Mouse (Mus musculus): Measurements from ENCODE around the gene Ndufaf3. TPM values are rescaled to one million over a fixed set of nuclear protein-coding genes. Genes with fewer than 3 reads are reported as not detected.
A peak's percentile ranks its signal among the peaks of the same experiment; 100 is the strongest.

The Ndufaf3 gene
- polyA plus RNA-seq, 1 experiment from 2014 or later = 37.7 TPM

DNA sequence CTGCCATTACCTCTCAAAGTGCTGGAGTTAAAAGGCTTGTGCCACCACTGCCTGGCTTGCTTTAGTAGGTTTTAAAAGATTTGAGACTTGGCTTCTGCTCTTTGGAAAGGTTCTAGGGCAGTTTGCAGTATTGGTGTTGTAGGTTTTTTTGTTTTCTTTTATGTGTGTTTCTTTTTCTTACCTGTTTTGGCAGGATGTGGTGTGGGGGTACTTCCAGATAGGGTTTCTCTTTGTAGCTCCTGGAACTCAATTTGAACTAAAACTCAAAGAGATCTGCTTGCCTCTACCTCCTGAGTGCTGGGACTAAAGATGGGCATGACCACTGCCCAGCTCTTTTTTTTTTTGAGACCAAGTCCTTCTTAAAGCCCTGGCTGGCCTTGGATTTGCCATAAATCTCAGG lies 26.4 kb downstream of the Ndufaf3 start:
- Histone ChIP-seq H3K36me3 (peaks cover 59% of the 10 kb centered on the region), H3K4me3 (replicated peaks) (no peak overlapping the region), H3K4me1 (replicated peaks) (no peaks in the 10 kb centered on the region), H3K9me3 (no peaks in the 10 kb centered on the region), H3K4me2 (replicated peaks) (no peak overlapping the region), H3K27ac (no peak overlapping the region), H3K27me3 (replicated peaks) (no peaks in the 10 kb centered on the region), H3K9ac (no peak overlapping the region)
- no peak for ATAC-seq

GRCm38 (mm10) chr9:108531496-108531895 lies 35.7 kb downstream of the Ndufaf3 start:
- Histone ChIP-seq H3K27me3 (replicated peaks) (no peaks in the 10 kb centered on the region), H3K4me2 (replicated peaks) (no peak overlapping the region), H3K36me3 (peaks cover 42% of the 10 kb centered on the region), H3K4me3 (replicated peaks) (no peak overlapping the region), H3K9ac (no peak overlapping the region), H3K27ac (no peak overlapping the region), H3K4me1 (replicated peaks) (no peaks in the 10 kb centered on the region), H3K9me3 (no peaks in the 10 kb centered on the region)
- ATAC-seq = no peak
- 96% methylated on average over 1 of the region's 1 CpGs for WGBS

DNA sequence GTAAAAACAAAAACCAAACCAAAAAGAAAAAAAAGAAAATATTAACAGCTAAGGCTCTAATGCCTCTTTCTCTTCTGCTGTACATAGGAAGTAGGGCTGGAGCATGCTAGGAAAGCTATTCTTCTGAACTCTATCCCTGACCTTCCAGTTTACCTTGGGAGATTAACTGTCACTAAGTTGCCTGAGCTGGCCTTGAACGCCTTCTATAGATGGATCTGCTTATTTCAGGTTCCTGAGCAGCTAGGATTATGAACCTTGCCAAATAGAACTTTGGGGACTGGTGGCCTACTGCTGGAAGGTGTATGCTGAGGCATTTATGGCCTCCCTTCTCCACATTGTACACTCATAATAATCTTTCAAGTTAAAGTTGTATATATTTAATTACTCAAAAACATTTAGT lies 36.3 kb downstream of the Ndufaf3 start:
- Histone ChIP-seq H3K27ac (no peak overlapping the region), H3K4me1 (replicated peaks) (no peaks in the 10 kb centered on the region), H3K9me3 (no peaks in the 10 kb centered on the region), H3K4me2 (replicated peaks) (no peak overlapping the region), H3K4me3 (replicated peaks) (no peak overlapping the region), H3K27me3 (replicated peaks) (no peaks in the 10 kb centered on the region), H3K36me3 (peaks cover 37% of the 10 kb centered on the region), H3K9ac (no peak overlapping the region)
- no peak for ATAC-seq
- WGBS = 77% methylated on average over 1 of the region's 1 CpGs

DNA sequence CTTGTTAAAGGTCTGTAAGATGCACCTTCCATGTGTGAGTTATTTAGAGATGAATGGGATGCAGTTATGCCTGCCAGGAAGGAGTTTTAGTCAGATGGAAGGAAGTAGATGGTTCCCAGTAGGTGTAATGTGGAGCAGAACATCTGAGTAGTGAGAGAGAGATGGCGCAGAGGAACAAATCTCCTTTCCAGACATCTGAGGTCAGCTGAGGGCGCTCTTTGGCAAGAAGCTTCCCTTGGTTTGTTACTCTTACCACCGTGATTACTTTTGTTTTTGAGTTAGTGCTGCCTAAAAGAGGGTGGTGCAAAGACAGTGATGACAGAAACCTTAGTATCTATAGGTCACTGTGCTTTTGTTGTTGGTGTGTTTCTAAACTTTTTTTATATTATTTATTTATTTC lies 41.8 kb downstream of the Ndufaf3 start:
- 73% methylated on average over 3 of the region's 3 CpGs for WGBS
- H3K27me3 ChIP-seq (replicated peaks) = no peaks in the 10 kb centered on the region
- no peak overlapping the region for H3K4me3 ChIP-seq (replicated peaks)
- H3K9me3 ChIP-seq = no peaks in the 10 kb centered on the region
- no peak overlapping the region for H3K9ac ChIP-seq
- H3K4me1 ChIP-seq (replicated peaks) = no peaks in the 10 kb centered on the region
- no peak overlapping the region for H3K4me2 ChIP-seq (replicated peaks)
- H3K36me3 ChIP-seq = peaks cover 17% of the 10 kb centered on the region
- H3K27ac ChIP-seq = no peak overlapping the region
- no peak for ATAC-seq

DNA sequence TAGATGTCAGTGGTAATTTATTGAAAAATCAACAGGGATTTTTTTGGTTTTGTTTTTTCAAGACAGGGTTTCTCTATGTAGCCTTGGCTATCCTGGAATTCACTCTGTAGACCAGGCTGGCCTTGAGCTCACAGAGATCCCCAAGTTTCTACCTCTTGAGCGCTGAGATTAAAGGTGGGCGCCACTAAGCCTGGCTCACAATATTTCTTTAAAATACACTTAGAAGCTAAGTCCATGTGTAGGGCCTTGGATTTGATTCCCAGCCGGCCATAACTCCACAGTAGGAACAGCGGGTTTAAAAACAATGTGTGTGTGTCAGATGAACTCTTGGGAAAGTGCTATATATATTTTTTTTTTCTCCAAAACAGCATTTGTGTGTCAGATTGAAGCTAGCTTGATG lies 43.9 kb downstream of the Ndufaf3 start:
- H3K9ac ChIP-seq = no peak overlapping the region
- H3K9me3 ChIP-seq = no peaks in the 10 kb centered on the region
- no peak overlapping the region for H3K4me2 ChIP-seq (replicated peaks)
- no peaks in the 10 kb centered on the region for H3K27me3 ChIP-seq (replicated peaks)
- H3K36me3 ChIP-seq = peaks cover 6% of the 10 kb centered on the region; the same call in 1 of the 2 replicates
- H3K4me3 ChIP-seq (replicated peaks) = no peak overlapping the region
- H3K4me1 ChIP-seq (replicated peaks) = peaks cover 5% of the 10 kb centered on the region
- ATAC-seq = no peak
- 94% methylated on average over 4 of the region's 4 CpGs for WGBS
- H3K27ac ChIP-seq = no peak overlapping the region

GRCm38 (mm10) chr9:108521604-108522003 lies 45.6 kb downstream of the Ndufaf3 start:
- Histone ChIP-seq H3K4me3 (replicated peaks) (no peak overlapping the region), H3K36me3 (peaks cover 6% of the 10 kb centered on the region; the same call in 1 of the 2 replicates), H3K27ac (no peak overlapping the region), H3K9ac (no peak overlapping the region), H3K4me2 (replicated peaks) (no peak overlapping the region), H3K27me3 (replicated peaks) (no peaks in the 10 kb centered on the region), H3K4me1 (replicated peaks) (peaks cover 5% of the 10 kb centered on the region), H3K9me3 (no peaks in the 10 kb centered on the region)
- no peak for ATAC-seq
- WGBS = 81% methylated on average over 2 of the region's 2 CpGs

DNA sequence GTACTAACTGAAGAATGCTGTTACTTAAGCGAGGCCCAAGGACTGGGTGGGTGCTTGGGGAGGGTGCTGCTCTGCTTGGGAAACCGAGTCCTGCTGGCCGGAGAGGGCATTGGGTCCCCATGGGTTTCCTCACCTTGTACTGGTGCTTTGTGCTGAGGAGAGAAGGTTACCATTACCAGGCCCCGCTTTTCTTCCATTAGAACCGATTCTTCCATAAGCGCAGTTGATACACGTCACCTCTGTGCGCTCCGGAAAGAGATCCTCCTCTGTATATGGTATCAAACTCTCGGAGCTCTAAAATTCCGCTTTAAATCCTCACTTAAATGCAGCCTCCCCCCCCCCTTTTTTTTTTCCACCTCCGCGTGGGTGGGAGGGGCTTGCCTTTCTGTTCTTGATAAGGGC lies 49.3 kb downstream of the Ndufaf3 start:
- Histone ChIP-seq H3K27ac (peak overlapping the region; percentile 99), H3K27me3 (replicated peaks) (no peaks in the 10 kb centered on the region), H3K4me2 (replicated peaks) (peak overlapping the region; percentile 92), H3K36me3 (peaks cover 25% of the 10 kb centered on the region), H3K4me1 (replicated peaks) (peaks cover 9% of the 10 kb centered on the region), H3K4me3 (replicated peaks) (peak overlapping the region; percentile 93), H3K9ac (peak overlapping the region; percentile 99), H3K9me3 (no peaks in the 10 kb centered on the region)
- WGBS = under 1% methylated on average over 13 of the region's 13 CpGs
- ATAC-seq = peak; percentile 24; the same call in 1 of the 2 replicates

DNA sequence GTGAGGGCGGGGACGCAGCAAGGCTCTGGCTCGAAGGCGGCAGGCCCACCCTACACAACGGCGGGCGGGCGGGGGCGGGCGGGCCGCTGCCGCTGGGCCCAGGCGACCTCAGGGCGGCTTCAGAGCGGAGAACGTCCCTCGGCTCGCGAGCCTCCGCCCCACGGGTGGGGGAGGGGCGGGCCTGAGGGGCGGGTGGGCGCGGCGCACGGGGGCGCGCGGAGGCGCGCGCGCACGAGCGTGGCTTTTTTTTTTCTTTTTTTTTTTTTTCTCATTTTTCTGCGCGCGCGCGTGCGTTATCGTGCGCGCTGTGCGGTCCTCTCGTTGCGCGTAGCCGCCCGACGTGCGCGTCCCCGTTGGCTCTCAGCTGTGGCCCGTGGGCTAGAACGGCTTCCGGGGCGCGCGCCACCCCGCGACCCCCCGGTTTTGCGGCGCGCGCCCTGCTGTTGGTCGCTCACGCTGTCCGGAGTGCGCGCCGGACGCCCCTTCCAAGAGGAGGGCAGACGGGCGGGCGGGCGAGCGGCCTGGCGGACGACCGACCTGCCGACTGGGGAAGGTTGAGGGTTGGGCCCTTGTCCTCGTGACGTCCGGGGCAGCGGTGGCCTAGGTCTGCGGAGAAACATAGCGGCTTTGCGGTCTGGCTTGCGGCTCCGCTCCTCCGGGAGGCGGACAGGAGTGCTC lies 49.8 kb downstream of the Ndufaf3 start:
- H3K9ac ChIP-seq = peak overlapping the region; percentile 99
- under 1% methylated on average over 88 of the region's 95 CpGs for WGBS
- peaks cover 29% of the 10 kb centered on the region for H3K36me3 ChIP-seq
- H3K9me3 ChIP-seq = no peaks in the 10 kb centered on the region
- H3K4me2 ChIP-seq (replicated peaks) = peak overlapping the region; percentile 92
- peak overlapping the region; percentile 93 for H3K4me3 ChIP-seq (replicated peaks)
- no peaks in the 10 kb centered on the region for H3K27me3 ChIP-seq (replicated peaks)
- peaks cover 9% of the 10 kb centered on the region for H3K4me1 ChIP-seq (replicated peaks)
- ATAC-seq = peak; percentile 86
- H3K27ac ChIP-seq = peak overlapping the region; percentile 99

DNA sequence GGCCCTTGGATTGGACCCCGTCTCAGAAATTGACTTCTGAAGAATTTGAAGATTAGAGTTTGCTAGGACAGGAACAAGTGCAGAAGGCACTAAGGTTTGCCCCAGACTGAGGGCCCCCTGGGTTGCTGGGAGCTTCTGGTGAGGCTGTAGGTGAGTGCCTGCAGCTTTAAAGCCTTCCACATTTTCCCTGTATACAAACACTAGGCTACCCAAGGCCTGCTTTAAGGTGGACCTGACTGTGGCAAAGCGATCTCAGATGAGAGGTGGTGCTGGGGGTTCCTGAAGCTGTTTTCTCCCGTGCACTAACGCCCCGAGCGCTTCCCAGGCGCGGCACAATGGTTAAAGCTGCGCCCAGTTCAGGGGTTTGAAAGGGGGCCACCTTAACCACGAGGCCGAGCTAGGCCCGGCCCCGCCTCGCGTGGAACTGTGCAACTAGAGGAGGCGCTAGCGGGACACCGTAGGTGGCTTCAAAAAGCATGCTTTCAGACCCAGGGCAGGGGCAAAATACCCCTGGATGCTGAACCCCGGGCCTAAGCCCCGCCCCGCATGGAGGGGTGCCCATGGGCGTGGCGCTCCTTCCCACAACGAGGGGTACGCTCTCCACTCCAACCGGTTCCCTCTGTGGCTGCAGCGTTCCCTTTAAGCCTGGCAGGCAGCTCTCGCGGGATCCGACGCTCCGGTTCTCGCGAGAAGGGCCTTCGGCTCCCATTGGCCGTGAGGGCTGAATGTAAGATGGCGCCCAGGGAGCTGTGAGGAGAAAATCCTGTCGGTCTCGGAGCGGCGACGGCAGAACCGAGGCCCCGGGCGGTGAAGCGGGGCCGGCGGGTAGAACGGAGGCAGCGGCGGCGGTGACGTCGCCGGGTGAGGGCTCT lies 50.6 kb downstream of the Ndufaf3 start, which contains the start of gene Qrich1:
Gene Qrich1 (plus strand): TSS at position 427 of the 872 bp plus-strand sequence.
- peak within 1 kb of the TSS; percentile 92 for H3K4me2 ChIP-seq (replicated peaks)
- peaks cover 9% of the 10 kb centered on the region for H3K4me1 ChIP-seq (replicated peaks)
- peak within 1 kb of the TSS; percentile 93 for H3K4me3 ChIP-seq (replicated peaks)
- 1% methylated on average over 54 of the region's 55 CpGs for WGBS
- peak within 1 kb of the TSS; percentile 99 for H3K9ac ChIP-seq
- no peaks in the 10 kb centered on the region for H3K9me3 ChIP-seq
- no peaks in the 10 kb centered on the region for H3K27me3 ChIP-seq (replicated peaks)
- H3K36me3 ChIP-seq = peaks cover 31% of the 10 kb centered on the region
- H3K27ac ChIP-seq = peak within 1 kb of the TSS; percentile 99
- peak; percentile 97 for ATAC-seq

MicroRNAs encoded within 50 kb of the gene (microRNA counts, 519-probe panel; counts per million panel counts)
- microRNA mmu-miR-191 (3,088 counts per million, percentile 78 among the panel's probes with 10 or more counts), microRNA mmu-miR-425 (2,880 counts per million, percentile 74 among the panel's probes with 10 or more counts)

Other genes with a start within 250 kb of the Ndufaf3 start
- gene Gpx1, start 228.5 kb downstream of the Ndufaf3 start, polyA plus RNA-seq (2015; fragmentation: Nextera tagmentation; extraction: Ambion mirVana) = 1,041 and 1,081 TPM in 2 replicates
- 82.5 and 89.1 TPM in 2 replicates for gene Usp4, start 219.6 kb downstream of the Ndufaf3 start, polyA plus RNA-seq (2015; fragmentation: Nextera tagmentation; extraction: Ambion mirVana)
- 0.30 and 0.88 TPM in 2 replicates for gene 1700102P08Rik, start 174.6 kb downstream of the Ndufaf3 start, polyA plus RNA-seq (2015; fragmentation: Nextera tagmentation; extraction: Ambion mirVana)
- 1.5 and 1.6 TPM in 2 replicates for gene Ccdc36, start 138.9 kb downstream of the Ndufaf3 start, polyA plus RNA-seq (2015; fragmentation: Nextera tagmentation; extraction: Ambion mirVana)
- not detected in 2 replicates for gene BC048562, start 131.0 kb downstream of the Ndufaf3 start, polyA plus RNA-seq (2015; fragmentation: Nextera tagmentation; extraction: Ambion mirVana)
- 51.2 and 53.9 TPM in 2 replicates for gene Ccdc71, start 106.9 kb downstream of the Ndufaf3 start, polyA plus RNA-seq (2015; fragmentation: Nextera tagmentation; extraction: Ambion mirVana)
- gene Klhdc8b, start 105.9 kb downstream of the Ndufaf3 start, polyA plus RNA-seq (2015; fragmentation: Nextera tagmentation; extraction: Ambion mirVana) = 48.7 and 54.2 TPM in 2 replicates
- 29.5 and 35.0 TPM in 2 replicates for gene Lamb2, start 87.7 kb downstream of the Ndufaf3 start, polyA plus RNA-seq (2015; fragmentation: Nextera tagmentation; extraction: Ambion mirVana)
- 49.5 and 52.4 TPM in 2 replicates for gene Usp19, start 76.8 kb downstream of the Ndufaf3 start, polyA plus RNA-seq (2015; fragmentation: Nextera tagmentation; extraction: Ambion mirVana)
- gene Qars, start 59.7 kb downstream of the Ndufaf3 start, polyA plus RNA-seq (2015; fragmentation: Nextera tagmentation; extraction: Ambion mirVana) = 105 and 106 TPM in 2 replicates
- 93.1 and 102 TPM in 2 replicates for gene Qrich1, start 50.6 kb downstream of the Ndufaf3 start, polyA plus RNA-seq (2015; fragmentation: Nextera tagmentation; extraction: Ambion mirVana)
- 173 and 179 TPM in 2 replicates for gene Impdh2, start 7.1 kb downstream of the Ndufaf3 start, polyA plus RNA-seq (2015; fragmentation: Nextera tagmentation; extraction: Ambion mirVana)
- 112 and 118 TPM in 2 replicates for gene Dalrd3, start 2.5 kb upstream of the Ndufaf3 start, polyA plus RNA-seq (2015; fragmentation: Nextera tagmentation; extraction: Ambion mirVana)
- 71.4 and 72.7 TPM in 2 replicates for gene Wdr6, start 11.3 kb upstream of the Ndufaf3 start, polyA plus RNA-seq (2015; fragmentation: Nextera tagmentation; extraction: Ambion mirVana)
- gene P4htm, start 30.2 kb upstream of the Ndufaf3 start, polyA plus RNA-seq (2015; fragmentation: Nextera tagmentation; extraction: Ambion mirVana) = 5.8 and 6.4 TPM in 2 replicates
- gene Arih2, start 82.0 kb upstream of the Ndufaf3 start, polyA plus RNA-seq (2015; fragmentation: Nextera tagmentation; extraction: Ambion mirVana) = 41.0 and 46.4 TPM in 2 replicates
- 77.1 and 83.3 TPM in 2 replicates for gene Slc25a20, start 94.7 kb upstream of the Ndufaf3 start, polyA plus RNA-seq (2015; fragmentation: Nextera tagmentation; extraction: Ambion mirVana)
- gene Prkar2a, start 121.9 kb upstream of the Ndufaf3 start, polyA plus RNA-seq (2015; fragmentation: Nextera tagmentation; extraction: Ambion mirVana) = 51.9 and 55.0 TPM in 2 replicates
- gene Ip6k2, start 216.4 kb upstream of the Ndufaf3 start, polyA plus RNA-seq (2015; fragmentation: Nextera tagmentation; extraction: Ambion mirVana) = 62.6 and 65.0 TPM in 2 replicates
- 10.4 and 12.0 TPM in 2 replicates for gene Nckipsd, start 240.9 kb upstream of the Ndufaf3 start, polyA plus RNA-seq (2015; fragmentation: Nextera tagmentation; extraction: Ambion mirVana)